Mouse (Mus musculus) cerebellum, postnatal 4 days (tissue): ENCODE results near the gene Maml3.
A peak's percentile ranks its signal among the peaks of the same experiment; 100 is the strongest.

Source experiments
- DNase-seq, 2 experiments: peaks; one replicate each; pipeline ENCODE4 v3.0.0; 2022; ENCODE audit warnings: low spot score in 2 of 2, mixed read lengths in 1 of 2

Maml3 gene

GRCm38 (mm10) chr3:52006721-52007330, 98.0 kb downstream of the Maml3 start:
- no peak for DNase-seq

GRCm38 (mm10) chr3:52003663-52004062, 101.2 kb downstream of the Maml3 start:
- DNase-seq = no peak

- no peak for DNase-seq
These were observed 103.4 kb downstream of the Maml3 start for GRCm38 (mm10) chr3:52001518-52001895.

GRCm38 (mm10) chr3:52000871-52001517, 103.9 kb downstream of the Maml3 start:
- DNase-seq = no peak

GRCm38 (mm10) chr3:51999671-52000437, 105.0 kb downstream of the Maml3 start:
- DNase-seq = no peak

GRCm38 (mm10) chr3:51998511-51999399, 106.1 kb downstream of the Maml3 start:
- no peak for DNase-seq

GRCm38 (mm10) chr3:51997616-51998015, 107.3 kb downstream of the Maml3 start:
- DNase-seq = no peak

GRCm38 (mm10) chr3:51986507-51986906, 118.4 kb downstream of the Maml3 start:
- DNase-seq = no peak

GRCm38 (mm10) chr3:51981496-51981895, 123.4 kb downstream of the Maml3 start:
- DNase-seq = no peak

- DNase-seq = no peak
These were observed 127.1 kb downstream of the Maml3 start for GRCm38 (mm10) chr3:51977654-51978352.

- DNase-seq = no peak
These were observed 130.3 kb downstream of the Maml3 start for GRCm38 (mm10) chr3:51974601-51975000.

GRCm38 (mm10) chr3:51974153-51974552, 130.7 kb downstream of the Maml3 start:
- DNase-seq = no peak

GRCm38 (mm10) chr3:51972576-51972975, 132.3 kb downstream of the Maml3 start:
- DNase-seq = no peak

GRCm38 (mm10) chr3:51970489-51970888, 134.4 kb downstream of the Maml3 start:
- DNase-seq = no peak

GRCm38 (mm10) chr3:51969451-51969850, 135.4 kb downstream of the Maml3 start:
- DNase-seq = no peak

- no peak for DNase-seq
These were observed 139.0 kb downstream of the Maml3 start for GRCm38 (mm10) chr3:51965841-51966240.

GRCm38 (mm10) chr3:51965436-51965835, 139.4 kb downstream of the Maml3 start:
- DNase-seq = no peak

GRCm38 (mm10) chr3:51965008-51965407, 139.9 kb downstream of the Maml3 start:
- no peak for DNase-seq

GRCm38 (mm10) chr3:51963891-51964593, 140.8 kb downstream of the Maml3 start:
- DNase-seq = peak in 1 of 2 experiments; percentile 12

- DNase-seq = no peak
These were observed 141.6 kb downstream of the Maml3 start for GRCm38 (mm10) chr3:51963151-51963791.
